Mouse (Mus musculus): ENCODE results near the gene Polr2g. TPM values are rescaled to one million over a fixed set of nuclear protein-coding genes. Genes with fewer than 3 reads are reported as not detected.
"Not testable (repeated sequence)": the region's sequence is repeated elsewhere in the genome, so short reads cannot be mapped to it uniquely, and the experiment has no call there.

Polr2g gene
- polyA plus RNA-seq, 1 experiment = 72.9 TPM

GRCm38 (mm10) chr19:8838041-8838730 lies 39.8 kb upstream of the Polr2g start:
- Histone ChIP-seq H3K4me3 (ENCODE audit: insufficient read depth, low read depth, low read length) (peak overlapping the region; percentile 75), H3K36me3 (ENCODE audit: control insufficient read depth, insufficient read depth, low read length) (no peaks in the 10 kb centered on the region; the same call in 1 of the 2 replicates), H3K27me3 (replicated peaks; ENCODE audit: control insufficient read depth, insufficient read depth, low read length) (no peaks in the 10 kb centered on the region), H3K27ac (ENCODE audit: insufficient read depth, low read depth, low read length) (peak overlapping the region; percentile 89), H3K4me1 (ENCODE audit: control insufficient read depth, insufficient read depth, low read length) (peaks cover 20% of the 10 kb centered on the region)
- no peak for TF ChIP-seq CTCF (conservative IDR thresholded peaks at IDR 0.05; ENCODE audit: insufficient read depth, insufficient read length, low read depth, low read length)
- no peak for TF ChIP-seq POLR2A (IDR thresholded peaks at IDR 0.05; ENCODE audit: low read depth, low read length)
- WGBS = 15% methylated on average over 15 of the region's 15 CpGs
- DNase-seq = peak; percentile 89

- H3K4me3 ChIP-seq (ENCODE audit: insufficient read depth, low read depth, low read length) = peak within 1 kb of the TSS; percentile 75
- peak; percentile 89 for DNase-seq
- H3K27ac ChIP-seq (ENCODE audit: insufficient read depth, low read depth, low read length) = peak within 1 kb of the TSS; percentile 89
- peak; percentile 32; the same call in 1 of the 2 replicates for TF ChIP-seq CTCF (conservative IDR thresholded peaks at IDR 0.05; ENCODE audit: insufficient read depth, insufficient read length, low read depth, low read length)
- TF ChIP-seq POLR2A (IDR thresholded peaks at IDR 0.05; ENCODE audit: low read depth, low read length) = peak; percentile 41
- H3K27me3 ChIP-seq (replicated peaks; ENCODE audit: control insufficient read depth, insufficient read depth, low read length) = no peaks in the 10 kb centered on the region
- WGBS = 1% methylated on average over 38 of the region's 38 CpGs
- H3K36me3 ChIP-seq (ENCODE audit: control insufficient read depth, insufficient read depth, low read length) = peaks cover 3% of the 10 kb centered on the region
- H3K4me1 ChIP-seq (ENCODE audit: control insufficient read depth, insufficient read depth, low read length) = peaks cover 20% of the 10 kb centered on the region
Observed at GRCm38 (mm10) chr19:8837251-8837791, 38.9 kb upstream of the Polr2g start, which contains the start of gene Bscl2. TSS of gene Bscl2 (plus strand) at chr19:8837467.

- not testable (repeated sequence) for H3K27me3 ChIP-seq (replicated peaks; ENCODE audit: control insufficient read depth, insufficient read depth, low read length); H3K4me3 ChIP-seq (ENCODE audit: insufficient read depth, low read depth, low read length); H3K27ac ChIP-seq (ENCODE audit: insufficient read depth, low read depth, low read length); H3K36me3 ChIP-seq (ENCODE audit: control insufficient read depth, insufficient read depth, low read length)
- H3K4me1 ChIP-seq (ENCODE audit: control insufficient read depth, insufficient read depth, low read length) = peaks cover 18% of the 10 kb centered on the region
- DNase-seq = peak; percentile 36
- 91% methylated on average over 10 of the region's 10 CpGs for WGBS
Observed at GRCm38 (mm10) chr19:8836327-8836726, 38.0 kb upstream of the Polr2g start.

- no peak overlapping the region for H3K27ac ChIP-seq (ENCODE audit: insufficient read depth, low read depth, low read length)
Observed at GRCm38 (mm10) chr19:8832971-8833370, 34.6 kb upstream of the Polr2g start.

GRCm38 (mm10) chr19:8831262-8831661 lies 32.9 kb upstream of the Polr2g start:
- no peak overlapping the region for H3K27ac ChIP-seq (ENCODE audit: insufficient read depth, low read depth, low read length)
- H3K4me3 ChIP-seq (ENCODE audit: insufficient read depth, low read depth, low read length) = no peak overlapping the region
- 79% methylated on average over 11 of the region's 11 CpGs for WGBS
- DNase-seq = no peak
- H3K4me1 ChIP-seq (ENCODE audit: control insufficient read depth, insufficient read depth, low read length) = no peaks in the 10 kb centered on the region
- peaks cover 42% of the 10 kb centered on the region for H3K36me3 ChIP-seq (ENCODE audit: control insufficient read depth, insufficient read depth, low read length)
- no peak for TF ChIP-seq CTCF (conservative IDR thresholded peaks at IDR 0.05; ENCODE audit: insufficient read depth, insufficient read length, low read depth, low read length)
- TF ChIP-seq POLR2A (IDR thresholded peaks at IDR 0.05; ENCODE audit: low read depth, low read length) = no peak
- H3K27me3 ChIP-seq (replicated peaks; ENCODE audit: control insufficient read depth, insufficient read depth, low read length) = no peaks in the 10 kb centered on the region

More at GRCm38 (mm10) chr19:8832971-8833370, 34.6 kb upstream of the Polr2g start:
- DNase-seq = no peak
- Histone ChIP-seq H3K4me1 (ENCODE audit: control insufficient read depth, insufficient read depth, low read length) (no peaks in the 10 kb centered on the region), H3K4me3 (ENCODE audit: insufficient read depth, low read depth, low read length) (no peak overlapping the region), H3K36me3 (ENCODE audit: control insufficient read depth, insufficient read depth, low read length) (peaks cover 33% of the 10 kb centered on the region), H3K27me3 (replicated peaks; ENCODE audit: control insufficient read depth, insufficient read depth, low read length) (no peaks in the 10 kb centered on the region)
- no peak for TF ChIP-seq CTCF (conservative IDR thresholded peaks at IDR 0.05; ENCODE audit: insufficient read depth, insufficient read length, low read depth, low read length)
- no peak for TF ChIP-seq POLR2A (IDR thresholded peaks at IDR 0.05; ENCODE audit: low read depth, low read length)
- WGBS = 91% methylated on average over 4 of the region's 4 CpGs

- Histone ChIP-seq H3K27ac (ENCODE audit: insufficient read depth, low read depth, low read length) (no peak overlapping the region), H3K4me3 (ENCODE audit: insufficient read depth, low read depth, low read length) (no peak overlapping the region), H3K4me1 (ENCODE audit: control insufficient read depth, insufficient read depth, low read length) (no peaks in the 10 kb centered on the region), H3K27me3 (replicated peaks; ENCODE audit: control insufficient read depth, insufficient read depth, low read length) (no peaks in the 10 kb centered on the region), H3K36me3 (ENCODE audit: control insufficient read depth, insufficient read depth, low read length) (peaks cover 44% of the 10 kb centered on the region)
- TF ChIP-seq CTCF (conservative IDR thresholded peaks at IDR 0.05; ENCODE audit: insufficient read depth, insufficient read length, low read depth, low read length) (no peak), POLR2A (IDR thresholded peaks at IDR 0.05; ENCODE audit: low read depth, low read length) (no peak)
- WGBS = 88% methylated on average over 8 of the region's 8 CpGs
- no peak for DNase-seq
Observed at GRCm38 (mm10) chr19:8830664-8831063, 32.3 kb upstream of the Polr2g start.

- 86% methylated on average over 8 of the region's 8 CpGs for WGBS
- no peaks in the 10 kb centered on the region for H3K27me3 ChIP-seq (replicated peaks; ENCODE audit: control insufficient read depth, insufficient read depth, low read length)
- H3K4me1 ChIP-seq (ENCODE audit: control insufficient read depth, insufficient read depth, low read length) = no peaks in the 10 kb centered on the region
- TF ChIP-seq CTCF (conservative IDR thresholded peaks at IDR 0.05; ENCODE audit: insufficient read depth, insufficient read length, low read depth, low read length) = no peak
- no peak for TF ChIP-seq POLR2A (IDR thresholded peaks at IDR 0.05; ENCODE audit: low read depth, low read length)
- peaks cover 50% of the 10 kb centered on the region for H3K36me3 ChIP-seq (ENCODE audit: control insufficient read depth, insufficient read depth, low read length)
- H3K27ac ChIP-seq (ENCODE audit: insufficient read depth, low read depth, low read length) = no peak within 1 kb of the TSS
- peak; percentile 15 for DNase-seq
- no peak within 1 kb of the TSS for H3K4me3 ChIP-seq (ENCODE audit: insufficient read depth, low read depth, low read length)
Observed at GRCm38 (mm10) chr19:8829660-8830059, 31.3 kb upstream of the Polr2g start, which contains the start of gene AC129217.1. TSS of gene AC129217.1 (plus strand) at chr19:8829773.

All from kidney, adult 2 months (tissue).